Mouse (Mus musculus) lung, postnatal 0 days (tissue): Measurements from ENCODE around the gene Pprc1.

Experiments
- CTCF ChIP-seq: IDR thresholded peaks from 2 replicates; pipeline ENCODE4 v1.5.1; 2016; ENCODE audit warnings: antibody characterized with exemption, mild to moderate bottlenecking
- EP300 ChIP-seq: IDR thresholded peaks from 2 replicates; pipeline ENCODE4 v1.6.1; 2016; ENCODE audit warnings: antibody characterized with exemption, mild to moderate bottlenecking, control low read depth

DNA sequence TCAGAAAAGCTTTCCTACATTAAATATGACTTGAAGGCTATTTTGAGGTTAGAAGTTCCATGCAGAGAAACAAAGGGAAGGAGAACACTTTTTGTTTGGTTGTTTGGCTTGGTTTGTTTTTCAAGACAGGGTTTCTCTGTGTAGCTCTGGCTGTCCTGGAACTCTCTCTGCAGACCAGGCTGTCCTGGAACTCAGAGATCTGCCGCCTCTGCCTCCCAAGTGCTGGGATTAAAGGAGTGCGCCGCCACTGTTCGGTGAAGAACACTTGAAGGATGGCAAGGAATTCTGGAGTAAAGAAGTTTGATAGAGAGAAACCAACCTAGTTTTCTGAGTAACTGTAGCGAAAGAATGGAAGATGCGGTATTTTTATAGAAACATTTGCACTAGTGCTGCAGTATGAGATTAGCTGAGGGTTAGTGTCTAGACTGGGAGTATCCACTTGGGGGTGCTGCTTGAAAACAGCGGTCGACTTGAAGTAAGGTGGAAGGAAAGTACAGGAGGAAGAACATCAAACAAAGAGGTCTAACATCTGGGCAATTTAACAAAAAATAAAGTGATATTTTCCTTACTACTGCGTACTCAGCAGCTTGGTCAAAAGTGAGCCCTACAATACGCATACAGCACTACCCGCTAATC is 11.2 kb downstream of the Pprc1 start:
- TF ChIP-seq CTCF = peak; percentile 72
- no peak for TF ChIP-seq EP300
